Comparison of ENCODE assay signal across 9 mouse cellular contexts in the genomic region with DNA sequence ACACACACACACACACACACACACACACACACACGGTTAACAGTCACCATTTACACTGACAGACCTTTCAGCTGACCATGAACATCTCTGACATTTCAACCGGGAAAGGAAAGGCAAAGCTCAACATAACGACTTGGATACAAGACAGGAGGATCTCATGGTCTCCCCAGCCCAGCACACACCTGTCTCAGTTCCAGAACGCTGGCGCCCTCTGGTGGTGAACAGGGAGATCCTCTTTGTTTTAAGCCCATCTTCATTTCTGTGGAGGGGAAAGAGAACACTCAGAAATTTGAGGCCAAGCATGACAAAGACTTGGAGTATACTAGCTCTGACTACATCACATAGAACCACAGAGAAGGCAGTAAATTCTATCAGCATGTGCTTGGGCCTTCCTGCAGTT.
DNase-seq lines count a peak whose midpoint lies in the region; ATAC-seq and TF ChIP-seq lines count a peak whose summit lies in the region.
"Had no signal": no experiment of that assay in that cellular context is flagged by ENCODE, and none has a peak within 500 bp of the region (broad histone marks: within the 10 kb centered on the region; RNA-seq: fewer than 3 reads in every experiment).

No protein-coding gene starts in this region.

- WGBS in kidney, embryonic 16.5 days, result 11% methylated on average over 5 of the region's 5 CpGs
- 4% methylated on average over 5 of the region's 5 CpGs for WGBS in olfactory bulb, adult 2 months

- ATAC-seq in granulocyte monocyte progenitor cell, adult 5-6 weeks (replicated peaks; ENCODE audit: poor library complexity, severe bottlenecking), result peak; percentile 40
- peak; percentile 79 for ATAC-seq in kidney, embryonic 16.5 days (ENCODE audit: low FRiP score, low TSS enrichment)

- H3K4me3 ChIP-seq in C2C12 (ENCODE audit: insufficient read depth, poor library complexity, severe bottlenecking), result no peak overlapping the region
- H3K4me3 ChIP-seq in kidney, embryonic 16.5 days (ENCODE audit: low read length), result no peak overlapping the region
- H3K4me3 ChIP-seq in olfactory bulb, adult 2 months (ENCODE audit: insufficient read depth, low read depth, low read length), result no peak overlapping the region
- H3K4me3 ChIP-seq: erythroblast, embryonic 14.5 days had no signal

- no peaks in the 10 kb centered on the region for H3K79me2 ChIP-seq in C2C12 (ENCODE audit: control insufficient read depth, insufficient read depth)

- H3K9me3 ChIP-seq in kidney, embryonic 16.5 days (ENCODE audit: low read length), result no peaks in the 10 kb centered on the region

- H3ac ChIP-seq in C2C12 (ENCODE audit: control insufficient read depth, insufficient read length, low read depth), result no peak overlapping the region

- TF ChIP-seq CTCF in C2C12 (IDR thresholded peaks at IDR 0.05; ENCODE audit: control insufficient read depth, insufficient read depth, insufficient read length), result peak; percentile 14
- peak; percentile 71 for TF ChIP-seq CTCF in olfactory bulb, adult 2 months (IDR thresholded peaks at IDR 0.05; ENCODE audit: insufficient read depth, low read depth, low read length)

- H3K4me2 ChIP-seq in kidney, embryonic 16.5 days (replicated peaks; ENCODE audit: low read depth, low read length), result no peak overlapping the region

- no peak overlapping the region for H3K27ac ChIP-seq in kidney, embryonic 16.5 days (ENCODE audit: low read length)
- no peak overlapping the region for H3K27ac ChIP-seq in olfactory bulb, adult 2 months (ENCODE audit: insufficient read depth, low read depth, low read length)

- no peak for TF ChIP-seq POLR2A in olfactory bulb, adult 2 months (IDR thresholded peaks at IDR 0.05; ENCODE audit: insufficient read depth, low read depth, low read length)

- no peaks in the 10 kb centered on the region for H3K4me1 ChIP-seq in kidney, embryonic 16.5 days (ENCODE audit: insufficient read depth, low read length)
- H3K4me1 ChIP-seq in olfactory bulb, adult 2 months (ENCODE audit: control insufficient read depth, insufficient read depth, low read length), result peaks cover 8% of the 10 kb centered on the region

- H3K9ac ChIP-seq in kidney, embryonic 16.5 days (replicated peaks; ENCODE audit: low read length), result no peak overlapping the region

- peak; percentile 63 for DNase-seq in adrenal gland, adult 8-10 months
- peak; percentile 84 for DNase-seq in embryo, embryonic 11 days
- DNase-seq in lung, adult 18-20 months, result peak; percentile 64 to 74
- peak; percentile 75 for DNase-seq in testis, postnatal 14 days (ENCODE audit: low spot score)

- H3K27me3 ChIP-seq in C2C12 (ENCODE audit: control insufficient read depth, insufficient read depth, insufficient read length), result no peaks in the 10 kb centered on the region
- H3K27me3 ChIP-seq in kidney, embryonic 16.5 days (ENCODE audit: insufficient read depth, low read length), result no peaks in the 10 kb centered on the region

- H3K79me3 ChIP-seq in C2C12 (ENCODE audit: low read depth), result no peaks in the 10 kb centered on the region

- peaks cover 82% of the 10 kb centered on the region for H3K36me3 ChIP-seq in C2C12 (ENCODE audit: control insufficient read depth, insufficient read depth)
- peaks cover 13% of the 10 kb centered on the region; the same call in 1 of the 2 replicates for H3K36me3 ChIP-seq in kidney, embryonic 16.5 days (ENCODE audit: insufficient read depth, low read length)

TF ChIP-seq in C2C12, 6 proteins besides CTCF, POLR2A, EP300 and RAD21:
- TF ChIP-seq USF1 (IDR thresholded peaks at IDR 0.05; ENCODE audit: low read depth), result no peak
- no peak for TF ChIP-seq FOSL1 (IDR thresholded peaks at IDR 0.05; ENCODE audit: insufficient read depth, low read length, poor library complexity, severe bottlenecking)
- no peak for TF ChIP-seq MAX (IDR thresholded peaks at IDR 0.05)
- no peak for TF ChIP-seq MYOD1 (IDR thresholded peaks at IDR 0.05; ENCODE audit: control insufficient read depth, insufficient read length, low read depth)
- TF ChIP-seq CEBPB (IDR thresholded peaks at IDR 0.05; ENCODE audit: low read depth), result no peak
- TF ChIP-seq MYOG (IDR thresholded peaks at IDR 0.05; ENCODE audit: control insufficient read depth, extremely low read depth, insufficient read length), result no peak
